Mouse (Mus musculus) liver, embryonic 18 days (tissue): ENCODE data around the gene Olfr688. TPM values are rescaled to one million over a fixed set of nuclear protein-coding genes. Genes with fewer than 3 reads are reported as not detected.

Experiments used
- polyA plus RNA-seq: library from polyadenylated mRNA; depleted of rRNA; stranded (reverse); fragments of >200 nt; gene quantifications from 2 replicates; pipeline ENCODE4 v1.2.3, GENCODE M21; 2012; rRNA removed

Gene Olfr688
- not detected in 2 replicates for polyA plus RNA-seq

GRCm38 (mm10) chr7:105287795-105288194, at the start of gene Olfr688:
TSS of gene Olfr688 (plus strand) at chr7:105288095.

GRCm38 (mm10) chr7:105310865-105311264, 23.0 kb downstream of the Olfr688 start, which contains the start of gene Olfr689:
TSS of gene Olfr689 (plus strand) at chr7:105311165.

GRCm38 (mm10) chr7:105334004-105334403, 46.1 kb downstream of the Olfr688 start, which contains the start of gene Olfr690:
TSS of gene Olfr690 (minus strand) at chr7:105334104.

Other genes with a start within 250 kb of the Olfr688 start
- gene Olfr677, start 236.7 kb upstream of the Olfr688 start, polyA plus RNA-seq, result not detected in 2 replicates
- not detected in 2 replicates for gene Olfr678, start 223.6 kb upstream of the Olfr688 start, polyA plus RNA-seq
- gene Olfr679, start 206.9 kb upstream of the Olfr688 start, polyA plus RNA-seq, result not detected in 2 replicates
- not detected in 2 replicates for gene Olfr680-ps1, start 195.3 kb upstream of the Olfr688 start, polyA plus RNA-seq
- not detected in 2 replicates for gene Olfr681, start 171.3 kb upstream of the Olfr688 start, polyA plus RNA-seq
- gene Olfr683, start 141.1 kb upstream of the Olfr688 start, polyA plus RNA-seq, result not detected in 2 replicates
- not detected in 2 replicates for gene Olfr684, start 124.4 kb upstream of the Olfr688 start, polyA plus RNA-seq
- not detected in 2 replicates for gene Olfr685, start 102.1 kb upstream of the Olfr688 start, polyA plus RNA-seq
- not detected in 2 replicates for gene Olfr686, start 80.6 kb upstream of the Olfr688 start, polyA plus RNA-seq
- not detected in 2 replicates for gene Olfr689, start 23.1 kb downstream of the Olfr688 start, polyA plus RNA-seq
- not detected in 2 replicates for gene Olfr690, start 46.0 kb downstream of the Olfr688 start, polyA plus RNA-seq
- gene Olfr691, start 54.2 kb downstream of the Olfr688 start, polyA plus RNA-seq, result not detected in 2 replicates
- not detected in 2 replicates for gene Olfr692, start 80.1 kb downstream of the Olfr688 start, polyA plus RNA-seq
- gene Gm5901, start 86.9 kb downstream of the Olfr688 start, polyA plus RNA-seq, result not detected in 2 replicates
- gene Fam160a2, start 112.0 kb downstream of the Olfr688 start, polyA plus RNA-seq, result 11.2 and 15.3 TPM in 2 replicates
- gene Cnga4, start 116.5 kb downstream of the Olfr688 start, polyA plus RNA-seq, result 0.02 and 0.04 TPM in 2 replicates
- gene Cckbr, start 137.6 kb downstream of the Olfr688 start, polyA plus RNA-seq, result not detected in 2 replicates
- gene Cavin3, start 194.2 kb downstream of the Olfr688 start, polyA plus RNA-seq, result 4.1 and 4.9 TPM in 2 replicates